Mouse (Mus musculus) embryonic stem cell, embryonic (primary cell): ENCODE measurements around the gene Dap.

ENCODE experiments used
- CTCF ChIA-PET, 4 experiments: fragments of 300-600 bp in 2 of 4; fragments of 350-600 bp in 2 of 4; sonication (Branson Sonifier 250); formaldehyde crosslinking; loops; one replicate each; lab custom pipeline; 2022; ENCODE audit warnings: inconsistent platforms in 2 of 4; lab: Charles Lee
- POLR2A ChIA-PET, 4 experiments: fragments of 300-600 bp in 2 of 4; fragments of 350-600 bp in 2 of 4; sonication (Branson Sonifier 250); formaldehyde crosslinking; loops; one replicate each; lab custom pipeline; 2022; ENCODE audit warnings: antibody characterized with exemption in 4 of 4, inconsistent platforms in 1 of 4; lab: Charles Lee

The Dap gene

GRCm38 (mm10) chr15:31224135-31224761 is at the start of gene Dap:
Gene Dap (plus strand): TSS chr15:31224314.
- ChIA-PET CTCF (interaction anchor here in 1 of 4 experiments (1.0 kb wide), 1 partner anchor 483 kb away, joined by 3 read pairs; no protein-coding TSS in a partner anchor), POLR2A (interaction anchor here in 3 of 4 experiments (0.7 to 1.2 kb wide), 9 partner anchors 9 to 377 kb away, joined by 3 to 7 read pairs (median 4); partner anchors contain the start of genes Cct5 (in 1 of the 3) and Fam173b (in 1 of the 3))

GRCm38 (mm10) chr15:31176566-31176965 is 47.5 kb upstream of the Dap start:
- CTCF ChIA-PET, result interaction anchor here in 2 of 4 experiments (0.6 kb wide), 2 partner anchors 50 to 1219 kb away, joined by 3 to 4 read pairs; no protein-coding TSS in a partner anchor
- POLR2A ChIA-PET, result interaction anchor here in 2 of 4 experiments (0.6 kb wide), 3 partner anchors 49 to 754 kb away, joined by 3 read pairs; no protein-coding TSS in a partner anchor

GRCm38 (mm10) chr15:31184651-31185443 is 39.3 kb upstream of the Dap start:
- POLR2A ChIA-PET, result interaction anchor here in 1 of 4 experiments (0.7 kb wide), 1 partner anchor 487 kb away, joined by 3 read pairs; no protein-coding TSS in a partner anchor
- CTCF ChIA-PET, result no interaction called here

GRCm38 (mm10) chr15:31185506-31185905 is 38.6 kb upstream of the Dap start:
- POLR2A ChIA-PET, result interaction anchor here in 1 of 4 experiments (1.4 kb wide), 1 partner anchor 11 kb away, joined by 3 read pairs; no protein-coding TSS in a partner anchor
- CTCF ChIA-PET, result no interaction called here

GRCm38 (mm10) chr15:31186371-31186901 is 37.7 kb upstream of the Dap start:
- ChIA-PET POLR2A (interaction anchor here in 1 of 4 experiments (1.4 kb wide), 1 partner anchor 12 kb away, joined by 3 read pairs; no protein-coding TSS in a partner anchor), CTCF (no interaction called here)

GRCm38 (mm10) chr15:31192563-31192962 is 31.6 kb upstream of the Dap start:
- ChIA-PET POLR2A (interaction anchor here in 1 of 4 experiments (0.9 kb wide), 1 partner anchor 15 kb away, joined by 3 read pairs; no protein-coding TSS in a partner anchor), CTCF (no interaction called here)

GRCm38 (mm10) chr15:31195776-31196175 is 28.3 kb upstream of the Dap start:
- CTCF ChIA-PET, result no interaction called here
- POLR2A ChIA-PET, result no interaction called here

GRCm38 (mm10) chr15:31207346-31208093 is 16.6 kb upstream of the Dap start:
- CTCF ChIA-PET, result interaction anchor here in 1 of 4 experiments (0.6 kb wide), 1 partner anchor 1138 kb away, joined by 5 read pairs; no protein-coding TSS in a partner anchor
- POLR2A ChIA-PET, result interaction anchor here in 1 of 4 experiments (0.6 to 1.6 kb wide), 3 partner anchors 11 to 126 kb away, joined by 3 to 4 read pairs (median 3); no protein-coding TSS in a partner anchor

GRCm38 (mm10) chr15:31211910-31212309 is 12.2 kb upstream of the Dap start:
- CTCF ChIA-PET, result no interaction called here
- POLR2A ChIA-PET, result interaction anchor here in 1 of 4 experiments (0.6 kb wide), 1 partner anchor 170 kb away, joined by 3 read pairs; no protein-coding TSS in a partner anchor

GRCm38 (mm10) chr15:31213619-31214270 is 10.4 kb upstream of the Dap start:
- POLR2A ChIA-PET, result no interaction called here

GRCm38 (mm10) chr15:31222216-31222615 is 1.9 kb upstream of the Dap start:
- ChIA-PET CTCF (interaction anchor here in 1 of 4 experiments (0.6 kb wide), 1 partner anchor 14 kb away, joined by 3 read pairs; no protein-coding TSS in a partner anchor), POLR2A (interaction anchor here in 1 of 4 experiments (0.7 kb wide), 1 partner anchor 402 kb away, joined by 4 read pairs; no protein-coding TSS in a partner anchor)

More at GRCm38 (mm10) chr15:31213619-31214270, 10.4 kb upstream of the Dap start:
- CTCF ChIA-PET, result no interaction called here

GRCm38 (mm10) chr15:31223596-31224134 is 449 bp upstream of the Dap start:
- ChIA-PET POLR2A (interaction anchor here in 3 of 4 experiments (0.7 to 1.2 kb wide), 9 partner anchors 9 to 378 kb away, joined by 3 to 7 read pairs (median 4); partner anchors contain the start of genes Cct5 (in 1 of the 3) and Fam173b (in 1 of the 3)), CTCF (interaction anchor here in 1 of 4 experiments (1.0 kb wide), 1 partner anchor 483 kb away, joined by 3 read pairs; no protein-coding TSS in a partner anchor)

GRCm38 (mm10) chr15:31224806-31225642 is 910 bp downstream of the Dap start:
- CTCF ChIA-PET, result interaction anchor here in 1 of 4 experiments (1.1 kb wide), 1 partner anchor 31 kb away, joined by 3 read pairs; no protein-coding TSS in a partner anchor
- POLR2A ChIA-PET, result interaction anchor here in 2 of 4 experiments (1.0 to 1.2 kb wide), 5 partner anchors 9 to 377 kb away, joined by 3 to 7 read pairs (median 5); partner anchors contain the start of genes Cct5 (in 1 of the 2) and Fam173b (in 1 of the 2)

- ChIA-PET CTCF (interaction anchor here in 2 of 4 experiments (1.0 to 1.1 kb wide), 2 partner anchors 31 to 49 kb away, joined by 3 read pairs; no protein-coding TSS in a partner anchor), POLR2A (interaction anchor here in 2 of 4 experiments (0.7 to 1.1 kb wide), 3 partner anchors 23 to 758 kb away, joined by 3 read pairs; no protein-coding TSS in a partner anchor)
These were observed 1.7 kb downstream of the Dap start for GRCm38 (mm10) chr15:31225643-31226325.

GRCm38 (mm10) chr15:31226464-31226863 is 2.4 kb downstream of the Dap start:
- ChIA-PET CTCF (interaction anchor here (0.6 to 1.1 kb wide), 4 partner anchors 30 to 247 kb away, joined by 3 read pairs; no protein-coding TSS in a partner anchor), POLR2A (interaction anchor here in 2 of 4 experiments (0.7 to 1.1 kb wide), 3 partner anchors 22 to 757 kb away, joined by 3 read pairs; no protein-coding TSS in a partner anchor)
